Mouse (Mus musculus) left cerebral cortex, adult 2 months (tissue): Measurements from ENCODE around the gene Krtap13-1. TPM values are rescaled to one million over a fixed set of nuclear protein-coding genes. Genes with fewer than 3 reads are reported as not detected.

ENCODE experiments used
- DNase-seq, 2 experiments: peaks; one replicate each; pipeline ENCODE4 v3.0.0; 2021 to 2022; ENCODE audit warnings: low spot score in 2 of 2, mixed read lengths in 1 of 2; ENCODE audit errors: extremely low spot score in 1 of 2
- H3K27ac ChIP-seq: fragments of 200-600 bp; 2 replicates; pipeline ENCODE4 v1.8.1; 2022
- H3K4me3 ChIP-seq: fragments of 200-600 bp; 2 replicates; pipeline ENCODE4 v1.8.1; 2022
- CTCF ChIP-seq: fragments of 200-600 bp; IDR thresholded peaks from 2 replicates; pipeline ENCODE4 v1.8.1; 2022; ENCODE audit warnings: antibody characterized with exemption, mild to moderate bottlenecking, moderate library complexity
- intact Hi-C: fragments of 180-260 bp; cut with DNase I; formaldehyde crosslinking; loops from one replicate; pipeline ENCODE4 v1.15.1; 2025
- total RNA-seq, 2 experiments: library from RNA; stranded (reverse); gene quantifications; 2 replicates each; pipeline ENCODE4 v1.2.3; 2021

Krtap13-1 gene
- total RNA-seq, 2 experiments from 2014 or later: not detected

DNA sequence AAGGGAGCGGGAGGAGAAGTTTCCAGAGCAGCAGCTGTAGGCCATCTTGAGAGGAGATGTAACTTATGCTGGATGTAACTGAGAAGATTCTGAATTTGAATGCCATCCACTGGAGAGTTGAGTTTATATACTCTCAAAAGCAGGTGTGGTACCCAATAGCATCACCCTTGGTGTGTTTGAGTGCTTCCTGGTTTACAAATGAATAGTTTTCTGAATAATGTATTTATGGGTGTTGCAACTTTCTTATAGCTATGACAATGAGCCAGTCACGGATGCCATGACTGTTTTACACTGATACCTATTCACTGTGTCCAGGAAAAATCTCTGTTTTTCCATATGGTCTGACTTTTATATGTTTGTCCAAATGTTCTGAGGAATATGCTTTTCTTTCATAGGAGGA is 45.4 kb downstream of the Krtap13-1 start, which contains the start of gene 2310057N15Rik:
TSS of gene 2310057N15Rik (minus strand) at position 101 of the 400 bp plus-strand sequence.
- intact Hi-C loops: no loop called here
- Histone ChIP-seq H3K27ac (no peak within 1 kb of the TSS), H3K4me3 (no peak within 1 kb of the TSS)
- TF ChIP-seq CTCF: no peak
- DNase-seq: no peak

DNA sequence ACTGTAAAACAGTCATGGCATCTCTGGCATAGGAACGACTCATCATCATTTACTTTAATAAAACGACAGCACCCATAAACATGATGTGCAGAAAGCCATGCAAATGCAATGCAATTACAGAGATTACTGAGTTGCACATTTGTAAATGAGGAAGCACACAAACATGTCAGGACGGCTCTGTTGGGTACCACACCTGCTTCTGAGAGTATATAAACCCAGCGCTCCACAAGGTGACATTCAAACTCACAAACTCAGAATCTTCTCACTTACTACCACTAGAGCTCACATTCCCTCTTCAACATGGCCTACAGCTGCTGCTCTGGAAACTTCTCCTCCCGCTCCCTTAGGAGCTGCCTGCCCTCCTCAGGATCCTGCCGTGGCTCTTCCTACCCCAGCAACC is 48.9 kb downstream of the Krtap13-1 start, which contains the start of gene Gm5965:
TSS of gene Gm5965 (plus strand) at position 301 of the 400 bp plus-strand sequence.
- H3K27ac ChIP-seq: no peak within 1 kb of the TSS
- no peak for DNase-seq
- TF ChIP-seq CTCF: no peak
- intact Hi-C loops: no loop called here
- no peak within 1 kb of the TSS for H3K4me3 ChIP-seq

Other genes starting within 250 kb of the Krtap13-1 start
- gene Cldn17, start 221.9 kb upstream of the Krtap13-1 start, total RNA-seq: not detected
- gene Cldn8, start 165.7 kb upstream of the Krtap13-1 start, total RNA-seq: not detected
- gene Krtap24-1, start 116.6 kb upstream of the Krtap13-1 start, total RNA-seq: not detected
- not detected for gene 2310079G19Rik, start 101.2 kb upstream of the Krtap13-1 start, total RNA-seq
- gene Krtap26-1, start 81.1 kb upstream of the Krtap13-1 start, total RNA-seq: not detected
- gene Krtap27-1, start 57.2 kb upstream of the Krtap13-1 start, total RNA-seq: not detected
- not detected for gene 2310061N02Rik, start 20.9 kb upstream of the Krtap13-1 start, total RNA-seq
- not detected for gene Krtap13, start 22.8 kb downstream of the Krtap13-1 start, total RNA-seq
- gene 2310034C09Rik, start 30.0 kb downstream of the Krtap13-1 start, total RNA-seq: not detected
- not detected for gene 2310057N15Rik, start 45.3 kb downstream of the Krtap13-1 start, total RNA-seq
- gene Gm5965, start 49.0 kb downstream of the Krtap13-1 start, total RNA-seq: not detected
- not detected for gene Gm20741, start 83.4 kb downstream of the Krtap13-1 start, total RNA-seq
- gene Krtap15, start 91.4 kb downstream of the Krtap13-1 start, total RNA-seq: not detected
- gene Krtap14, start 97.3 kb downstream of the Krtap13-1 start, total RNA-seq: not detected
- not detected for gene Krtap19-1, start 140.5 kb downstream of the Krtap13-1 start, total RNA-seq
- not detected for gene Krtap19-2, start 145.4 kb downstream of the Krtap13-1 start, total RNA-seq
- not detected for gene Krtap19-3, start 149.2 kb downstream of the Krtap13-1 start, total RNA-seq
- not detected for gene Krtap19-4, start 156.2 kb downstream of the Krtap13-1 start, total RNA-seq
- not detected for gene Krtap19-5, start 167.6 kb downstream of the Krtap13-1 start, total RNA-seq
- not detected for gene Krtap19-9b, start 203.4 kb downstream of the Krtap13-1 start, total RNA-seq
- gene Krtap16-3, start 234.0 kb downstream of the Krtap13-1 start, total RNA-seq: not detected